Comparison of ENCODE assay signal across 8 mouse cellular contexts in the genomic region with DNA sequence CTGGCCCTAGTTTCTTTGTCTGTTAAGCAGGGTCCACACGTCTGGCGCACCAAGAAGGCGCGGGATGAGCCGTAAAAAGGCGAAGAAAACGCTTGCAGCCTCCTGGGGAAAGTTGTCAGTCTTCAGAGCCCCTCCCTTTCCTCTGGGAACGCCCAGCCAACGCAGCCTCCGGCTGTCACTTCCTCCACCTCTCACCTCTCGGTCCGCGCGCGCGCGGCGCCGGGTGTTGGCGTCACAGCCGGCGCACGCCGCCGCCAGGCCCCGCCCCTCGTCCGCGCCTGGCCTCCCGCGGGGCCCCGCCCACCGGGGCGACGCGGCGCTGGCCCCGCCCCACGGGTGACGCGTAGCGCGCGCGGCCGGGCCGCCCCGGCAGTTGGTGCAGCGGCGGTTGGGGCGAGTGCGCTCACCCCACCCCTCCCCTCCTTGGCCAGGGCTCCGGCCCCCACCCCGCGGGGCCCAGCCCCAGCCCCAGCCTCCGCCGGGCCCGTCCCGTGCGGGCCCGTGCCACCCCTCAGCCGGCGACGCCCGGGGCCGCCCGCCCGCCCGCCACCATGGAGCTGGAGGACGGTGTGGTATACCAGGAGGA. TPM values are rescaled to one million over a fixed set of nuclear protein-coding genes. Genes with fewer than 3 reads are reported as not detected.
A peak's percentile ranks its signal among the peaks of the same experiment; 100 is the strongest.
DNase-seq lines count a peak whose midpoint lies in the region; ATAC-seq and TF ChIP-seq lines count a peak whose summit lies in the region.

A gene (plus strand): TSS at position 372 of the 586 bp plus-strand sequence.

- peak within 1 kb of the TSS; percentile 82 for H3K4me2 ChIP-seq in embryonic facial prominence, embryonic 15.5 days (replicated peaks)
- peak within 1 kb of the TSS; percentile 78 for H3K4me2 ChIP-seq in limb, embryonic 14.5 days (replicated peaks; ENCODE audit: low read depth, low read length, severe bottlenecking)
- H3K4me2 ChIP-seq in midbrain, postnatal 0 days (ENCODE audit: low read depth, low read length, poor library complexity, severe bottlenecking), result peak within 1 kb of the TSS; percentile 92

- H3K27me3 ChIP-seq in embryonic facial prominence, embryonic 15.5 days, result no peaks in the 10 kb centered on the region
- no peaks in the 10 kb centered on the region for H3K27me3 ChIP-seq in limb, embryonic 14.5 days (ENCODE audit: control insufficient read depth, insufficient read depth, low read length)
- no peaks in the 10 kb centered on the region for H3K27me3 ChIP-seq in midbrain, postnatal 0 days (ENCODE audit: insufficient read depth, low read length)

- H3K36me3 ChIP-seq in embryonic facial prominence, embryonic 15.5 days, result no peaks in the 10 kb centered on the region
- H3K36me3 ChIP-seq in limb, embryonic 14.5 days (ENCODE audit: control insufficient read depth, insufficient read depth, low read length), result no peaks in the 10 kb centered on the region
- H3K36me3 ChIP-seq in midbrain, postnatal 0 days (ENCODE audit: insufficient read depth, low read length), result no peaks in the 10 kb centered on the region; the same call in 1 of the 2 replicates

- TF ChIP-seq CTCF in bone marrow, adult 2 months (IDR thresholded peaks at IDR 0.05; ENCODE audit: control insufficient read depth, insufficient read depth, low read length), result no peak
- TF ChIP-seq CTCF in midbrain, postnatal 0 days (IDR thresholded peaks at IDR 0.05), result no peak

- peak; percentile 83; the same call in 1 of the 2 replicates for TF ChIP-seq POLR2A in bone marrow, adult 2 months (IDR thresholded peaks at IDR 0.05; ENCODE audit: borderline replicate concordance, control insufficient read depth, low read depth, low read length)
- peak; percentile 59; the same call in 1 of the 2 replicates for TF ChIP-seq POLR2A in limb, embryonic 14.5 days (IDR thresholded peaks at IDR 0.05; ENCODE audit: borderline replicate concordance, extremely low read depth, insufficient read depth, insufficient read length)

- no peaks in the 10 kb centered on the region for H3K9me3 ChIP-seq in embryonic facial prominence, embryonic 15.5 days (replicated peaks)
- H3K9me3 ChIP-seq in limb, embryonic 14.5 days (ENCODE audit: control insufficient read depth, low read length), result no peaks in the 10 kb centered on the region
- H3K9me3 ChIP-seq in midbrain, postnatal 0 days (ENCODE audit: low read length), result no peaks in the 10 kb centered on the region

- H3K4me3 ChIP-seq in bone marrow, adult 2 months (replicated peaks; ENCODE audit: control insufficient read depth, low read depth, low read length), result peak within 1 kb of the TSS; percentile 94
- peak within 1 kb of the TSS; percentile 96 for H3K4me3 ChIP-seq in embryonic facial prominence, embryonic 15.5 days (replicated peaks)
- H3K4me3 ChIP-seq in limb, embryonic 14.5 days (replicated peaks; ENCODE audit: low read length), result peak within 1 kb of the TSS; percentile 91
- H3K4me3 ChIP-seq in midbrain, postnatal 0 days (ENCODE audit: low read depth, low read length), result peak within 1 kb of the TSS; percentile 96

- peaks cover 2% of the 10 kb centered on the region; the same call in 1 of the 2 replicates for H3K4me1 ChIP-seq in bone marrow, adult 2 months (ENCODE audit: control insufficient read depth, insufficient read depth, low read length)
- H3K4me1 ChIP-seq in embryonic facial prominence, embryonic 15.5 days, result peaks cover 26% of the 10 kb centered on the region
- H3K4me1 ChIP-seq in limb, embryonic 14.5 days (ENCODE audit: control insufficient read depth, insufficient read depth, low read length), result peaks cover 8% of the 10 kb centered on the region
- H3K4me1 ChIP-seq in midbrain, postnatal 0 days (ENCODE audit: insufficient read depth, low read length), result peaks cover 22% of the 10 kb centered on the region

- H3K27ac ChIP-seq in bone marrow, adult 2 months (ENCODE audit: control insufficient read depth, insufficient read depth, low read depth, low read length, poor library complexity), result peak within 1 kb of the TSS; percentile 99
- peak within 1 kb of the TSS; percentile 99 for H3K27ac ChIP-seq in embryonic facial prominence, embryonic 15.5 days (replicated peaks)
- H3K27ac ChIP-seq in limb, embryonic 14.5 days (replicated peaks; ENCODE audit: low read depth, low read length), result peak within 1 kb of the TSS; percentile 90
- H3K27ac ChIP-seq in midbrain, postnatal 0 days (ENCODE audit: low read depth, low read length), result peak within 1 kb of the TSS; percentile 94

- ATAC-seq in embryonic facial prominence, embryonic 15.5 days (ENCODE audit: insufficient number of reproducible peaks, low FRiP score, low TSS enrichment, low read depth), result peak; percentile 92
- peak; percentile 93 for ATAC-seq in limb, embryonic 14.5 days (ENCODE audit: low FRiP score, low read depth)
- ATAC-seq in midbrain, postnatal 0 days (ENCODE audit: low FRiP score), result peak; percentile 92

- H3K9ac ChIP-seq in embryonic facial prominence, embryonic 15.5 days, result peak within 1 kb of the TSS; percentile 73
- H3K9ac ChIP-seq in limb, embryonic 14.5 days (ENCODE audit: low read depth, low read length, severe bottlenecking), result peak within 1 kb of the TSS; percentile 90
- peak within 1 kb of the TSS; percentile 92 for H3K9ac ChIP-seq in midbrain, postnatal 0 days (replicated peaks; ENCODE audit: low read length, poor library complexity, severe bottlenecking)

- WGBS in bone marrow, adult 2 months, result 4% methylated on average over 70 of the region's 70 CpGs
- WGBS in embryonic facial prominence, embryonic 15.5 days, result under 1% methylated on average over 65 of the region's 70 CpGs
- WGBS in limb, embryonic 14.5 days, result under 1% methylated on average over 38 of the region's 70 CpGs
- WGBS in midbrain, postnatal 0 days, result 0% methylated on average over 33 of the region's 70 CpGs

- peak; percentile 96 for DNase-seq in 416B (ENCODE audit: low read depth)
- peak; percentile 91 for DNase-seq in heart, adult 8-10 months (ENCODE audit: low spot score)
- DNase-seq in kidney, adult 9 months, result peak; percentile 95
- peak; percentile 92 for DNase-seq in limb, embryonic 14.5 days (ENCODE audit: low spot score)
- peak; percentile 97 for DNase-seq in midbrain, postnatal 0 days (ENCODE audit: low spot score)
- DNase-seq in spleen, postnatal 14 days (ENCODE audit: low spot score in 2 of 2), result peak; percentile 87 to 90

RNA-seq across cellular contexts. Expression of the gene that starts here (rescaled TPM):
- 8.6 and 22.7 TPM in 2 replicates for polyA plus RNA-seq in bone marrow, adult 2 months (2011; ENCODE audit: insufficient read depth, insufficient read length, low replicate concordance, missing spikeins)
- 43.4 and 51.5 TPM in 2 replicates for polyA plus RNA-seq in embryonic facial prominence, embryonic 15.5 days (2015; fragmentation: Nextera tagmentation; extraction: Ambion mirVana)
- total RNA-seq in heart, adult 8-10 months (2022), result 100 to 1,000 TPM; 141 to 155 (median 148) TPM
- 52.8 and 56.3 TPM in 2 replicates for polyA plus RNA-seq in limb, embryonic 14.5 days (2012; rRNA removed)
- polyA plus RNA-seq in limb, embryonic 14.5 days (2014; fragmentation: Nextera tagmentation; extraction: Ambion mirVana), result 64.6 and 75.4 TPM in 2 replicates
- 131 and 161 TPM in 2 replicates for total RNA-seq in midbrain, postnatal 0 days (2014; rRNA removed)
- 66.8 and 80.7 TPM in 2 replicates for polyA plus RNA-seq in midbrain, postnatal 0 days (2015; fragmentation: Nextera tagmentation; extraction: Ambion mirVana)

Comparison
In these comparisons a context has a peak if more than half of its experiments do, and no peak if none do; other contexts are left out.
1. Peak in every context shown above with its lines: DNase-seq, ATAC-seq, H3K4me3 ChIP-seq and H3K27ac ChIP-seq.